Mouse (Mus musculus) adrenal gland, adult 2 months (tissue): ENCODE measurements at regions not wholly inside any gene's neighbourhood (a gene's known extent, or its start where the extent isn't known, plus 50 kb on each side); places are given as distances from the start of the nearest gene placed in this dataset.

Source experiments
- DNase-seq: peaks from one replicate; pipeline ENCODE4 v3.0.0; 2021

DNA sequence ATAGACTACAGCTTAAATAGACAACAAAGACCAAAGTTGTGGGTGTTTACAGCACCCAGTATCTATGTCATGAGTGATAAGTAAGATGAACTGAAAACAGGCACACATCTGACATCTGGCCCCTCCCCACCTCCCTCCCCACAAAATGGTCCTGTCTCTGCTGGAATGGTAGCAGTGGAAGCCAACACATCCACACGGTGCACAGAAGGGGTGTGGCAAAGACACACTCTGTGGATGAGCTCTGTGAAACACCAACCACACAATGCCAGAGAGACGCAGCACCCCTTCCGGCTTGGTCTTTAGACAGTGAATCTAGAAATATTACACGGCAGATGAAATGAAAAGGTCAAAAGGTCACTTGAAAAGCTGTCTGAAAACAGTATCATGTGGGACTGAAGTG, 85.6 kb downstream of the Fgf18 start:
- no peak for DNase-seq

- no peak for DNase-seq
Observed at GRCm38 (mm10) chr11:33060352-33060751, 86.8 kb downstream of the Fgf18 start.

- no peak for DNase-seq
Observed at GRCm38 (mm10) chr11:33050216-33050615, 97.0 kb downstream of the Fgf18 start.

- no peak for DNase-seq
Observed at GRCm38 (mm10) chr11:33039854-33040792, 107.1 kb downstream of the Fgf18 start.

- no peak for DNase-seq
Observed at GRCm38 (mm10) chr11:33036367-33036766, 110.8 kb downstream of the Fgf18 start.

DNA sequence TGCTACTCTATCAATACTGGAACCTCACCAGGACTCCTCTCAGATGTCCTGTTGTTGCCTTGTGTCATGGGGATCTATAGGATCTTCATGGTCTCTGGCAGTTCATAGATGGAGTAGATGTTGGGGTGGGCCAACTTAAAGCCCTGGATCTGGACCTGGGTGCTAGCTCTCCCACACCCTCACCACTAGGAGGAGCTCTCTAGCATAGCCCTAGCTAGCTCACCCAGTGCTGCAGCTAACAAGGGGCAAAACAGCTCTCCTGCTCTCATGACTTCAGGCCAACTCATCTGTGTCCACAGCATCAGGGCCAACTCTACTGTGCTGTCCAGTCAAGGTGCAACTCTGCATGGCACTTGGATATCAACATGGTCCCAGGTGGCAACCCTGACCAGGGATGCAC, 118.3 kb downstream of the Fgf18 start:
- DNase-seq = peak; percentile 54

- DNase-seq = no peak
Observed at GRCm38 (mm10) chr11:33027121-33027520, 120.1 kb downstream of the Fgf18 start.

DNA sequence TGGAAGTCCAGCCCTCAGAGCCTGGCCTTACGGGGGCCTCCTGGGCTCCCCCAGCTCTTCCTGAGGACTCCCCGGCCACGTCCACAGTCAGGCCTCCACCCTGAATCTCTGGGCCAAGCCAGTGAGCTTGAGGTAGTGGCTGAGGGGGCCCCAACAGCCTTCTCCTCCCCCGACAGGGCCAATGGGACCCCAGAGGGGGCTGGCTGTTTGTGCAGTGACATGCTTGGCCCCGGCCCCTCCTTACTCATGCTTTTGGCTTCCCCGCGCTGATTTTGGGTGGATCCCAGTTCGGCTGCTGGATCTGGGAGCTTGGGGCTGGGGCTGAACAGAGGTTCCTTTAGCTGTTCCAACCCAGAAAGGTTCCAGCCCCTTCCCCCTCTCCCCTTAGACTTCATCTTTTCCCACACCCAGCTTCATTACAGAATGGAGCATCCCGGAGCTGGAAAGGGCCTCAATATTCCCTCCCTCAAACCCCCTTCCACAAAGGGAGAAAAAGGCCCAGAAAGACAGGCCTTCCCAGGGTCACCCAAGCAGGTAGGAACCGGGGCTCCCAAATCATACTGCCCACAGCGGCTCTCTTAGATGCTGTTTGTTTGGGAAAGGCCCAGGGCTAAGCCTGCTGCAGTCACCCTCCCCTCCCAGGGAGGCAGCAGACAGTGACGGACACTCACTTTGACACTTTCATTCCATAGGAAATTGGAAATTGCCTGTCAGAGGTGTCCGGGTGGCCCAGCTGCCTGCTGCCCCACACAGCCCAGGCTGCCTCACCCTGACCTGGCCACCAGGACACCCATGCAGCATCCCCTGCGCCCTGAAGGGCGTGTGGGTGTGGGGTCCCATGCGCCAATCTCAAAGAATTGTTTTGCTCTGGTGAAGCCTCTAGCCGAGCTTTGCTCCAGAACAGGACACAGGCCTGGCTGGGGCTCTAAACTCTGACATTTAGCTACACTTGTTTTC, 133.7 kb downstream of the Fgf18 start:
- DNase-seq = no peak

DNA sequence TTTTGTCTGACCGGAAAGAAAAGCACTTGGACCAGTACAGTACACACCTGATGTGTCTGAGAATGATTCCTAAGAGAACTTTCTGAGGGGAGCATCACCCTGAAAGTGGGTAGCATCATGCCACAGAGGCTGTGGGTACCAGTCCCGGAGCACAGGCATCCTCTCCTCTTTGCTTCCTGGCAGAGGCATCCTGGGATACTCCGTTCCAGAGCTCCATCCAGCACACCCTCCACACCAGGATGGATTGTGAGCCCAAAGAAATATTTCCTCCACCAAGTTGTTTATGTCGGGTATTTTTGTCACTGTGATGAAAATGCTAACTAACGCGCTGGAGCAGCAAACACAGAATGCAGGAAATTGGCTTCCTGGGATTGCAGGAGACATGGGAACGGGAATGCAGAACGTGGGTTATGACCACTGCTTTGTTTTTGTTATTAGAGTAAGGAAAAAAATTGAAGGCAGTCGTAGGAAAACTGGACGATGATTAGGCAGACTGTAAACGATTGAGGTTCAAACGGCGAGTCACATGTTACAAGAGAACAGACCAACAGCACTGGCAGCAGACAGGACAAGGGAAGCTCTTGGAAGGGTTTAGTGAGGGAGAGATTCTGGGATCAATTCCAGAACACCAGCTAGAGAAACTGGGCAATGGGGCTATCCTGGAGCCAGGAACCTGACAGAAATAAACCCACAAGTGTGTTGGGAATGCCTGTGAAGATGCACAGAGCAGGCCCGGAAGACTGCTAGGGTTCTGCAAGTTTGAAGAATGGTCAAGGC, 134.6 kb downstream of the Fgf18 start:
- DNase-seq = no peak

DNA sequence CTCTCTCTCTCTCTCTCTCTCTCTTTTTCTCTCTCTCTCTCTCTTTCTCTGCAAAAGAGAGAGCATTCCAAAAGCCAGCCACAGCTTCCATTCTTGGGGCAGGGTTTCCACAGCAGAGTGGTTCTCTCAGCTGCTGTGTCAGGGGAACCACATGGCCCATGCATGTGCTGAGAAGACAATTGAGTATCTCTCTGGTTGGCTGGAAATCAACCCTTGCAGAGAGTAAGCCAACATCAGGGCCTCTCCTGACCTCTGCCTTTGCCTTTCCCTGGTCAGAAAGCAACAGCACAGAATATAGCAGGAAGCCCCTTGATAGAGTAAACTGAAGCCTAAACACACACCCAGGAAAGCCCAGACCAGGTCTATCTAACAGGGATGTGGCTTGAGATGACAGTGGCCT, 138.6 kb downstream of the Fgf18 start:
- no peak for DNase-seq

DNA sequence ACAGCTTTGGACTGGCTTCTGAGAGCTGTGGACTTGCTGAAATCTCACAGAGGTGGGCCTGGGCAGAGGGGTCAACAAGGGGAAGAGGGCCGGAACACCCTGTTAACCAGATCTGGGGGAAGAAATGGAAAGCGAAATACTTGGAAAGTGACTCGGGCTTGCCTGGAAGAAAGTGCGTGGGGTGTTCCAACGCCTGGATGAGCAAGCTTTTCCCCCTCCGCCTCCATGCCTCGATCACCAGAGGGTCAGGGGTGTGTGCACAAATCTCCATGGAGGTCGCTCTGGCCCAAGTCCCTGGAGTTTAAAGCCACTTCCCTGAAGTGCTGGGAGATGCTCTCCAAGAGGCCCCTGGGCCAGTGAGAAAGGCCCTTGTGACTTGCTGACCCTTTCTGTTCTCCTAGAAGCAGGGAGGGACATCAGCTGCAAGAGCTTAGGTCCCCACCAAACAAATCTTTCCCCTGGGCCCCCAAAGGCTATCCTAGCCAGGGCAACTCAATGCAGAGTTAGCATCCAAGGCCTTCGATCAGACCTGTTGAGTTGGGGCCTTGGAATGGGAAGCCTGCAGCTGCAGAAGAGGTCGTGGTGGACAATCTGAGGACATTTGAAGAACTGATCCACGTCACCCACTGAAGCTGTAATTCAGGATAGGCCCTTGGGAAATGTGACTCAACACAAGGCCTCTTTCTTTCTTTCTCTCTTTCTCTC, 139.2 kb downstream of the Fgf18 start:
- no peak for DNase-seq

- no peak for DNase-seq
Observed at GRCm38 (mm10) chr11:33007366-33007765, 139.8 kb downstream of the Fgf18 start.

DNA sequence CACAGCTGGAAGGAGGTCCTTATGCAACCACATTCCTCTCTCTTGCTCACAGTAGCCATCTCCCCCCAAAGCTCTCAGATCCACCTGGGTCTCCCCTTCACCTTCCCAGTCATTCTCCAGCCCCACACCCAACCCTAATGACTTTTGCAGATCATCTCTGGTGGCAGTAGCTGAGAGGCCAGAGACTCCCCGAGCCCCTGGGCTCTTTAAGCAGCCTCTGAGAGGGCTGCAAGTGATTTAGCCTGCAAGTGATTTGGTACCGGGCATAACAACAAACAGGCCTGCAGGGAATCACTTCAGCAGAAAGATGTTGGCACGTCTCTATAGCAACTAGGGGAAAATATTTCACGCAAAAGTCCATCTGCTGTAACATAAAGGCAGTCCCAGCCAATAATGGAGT, 142.0 kb downstream of the Fgf18 start:
- DNase-seq = no peak

GRCm38 (mm10) chr11:33004603-33005002, 142.6 kb downstream of the Fgf18 start:
- no peak for DNase-seq

DNA sequence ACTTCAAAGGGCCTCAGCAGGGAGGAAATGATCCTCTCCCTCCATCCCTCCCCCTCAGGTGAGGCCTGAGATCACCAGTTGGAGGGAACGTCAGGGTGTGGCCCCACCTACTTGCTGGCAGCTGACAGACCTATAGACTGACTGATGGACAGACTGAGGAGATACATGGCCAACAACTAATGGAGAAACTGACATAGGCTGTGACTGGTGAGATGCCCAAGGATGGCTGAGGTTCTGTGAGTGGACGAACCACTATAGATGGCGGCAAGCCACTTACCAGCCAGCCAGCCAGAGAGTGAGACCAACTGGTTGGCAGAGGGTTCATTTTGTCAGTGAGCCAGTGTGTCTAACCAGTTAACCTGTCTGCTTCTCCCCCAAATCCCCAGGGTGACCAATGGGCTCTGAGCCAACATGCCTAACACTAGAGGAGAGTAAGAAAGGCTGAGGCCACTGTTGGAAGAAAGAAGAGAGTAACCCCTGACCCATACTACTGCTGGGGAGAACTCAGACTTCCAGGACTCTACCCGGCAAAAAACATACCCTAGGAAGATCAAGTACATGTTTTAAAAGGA, 147.4 kb downstream of the Fgf18 start:
- no peak for DNase-seq

- DNase-seq = no peak
Observed at GRCm38 (mm10) chr11:32998687-32999605, 148.3 kb downstream of the Fgf18 start.

- no peak for DNase-seq
Observed at GRCm38 (mm10) chr11:32994391-32994790, 152.8 kb downstream of the Fgf18 start.

GRCm38 (mm10) chr11:32993439-32993838, 153.8 kb downstream of the Fgf18 start:
- no peak for DNase-seq

- no peak for DNase-seq
Observed at GRCm38 (mm10) chr11:32991036-32991616, 156.1 kb downstream of the Fgf18 start.
